ENCODE assay signal across 25 mouse cellular contexts in genomic region chr14:98113106-98113505, GRCm38 (mm10). TPM values are rescaled to one million over a fixed set of nuclear protein-coding genes. Genes with fewer than 3 reads are reported as not detected.
DNase-seq lines count a peak whose midpoint lies in the region; ATAC-seq and TF ChIP-seq lines count a peak whose summit lies in the region.
"Had no signal": no experiment of that assay in that cellular context is flagged by ENCODE, and none has a peak within 500 bp of the region (broad histone marks: within the 10 kb centered on the region; RNA-seq: fewer than 3 reads in every experiment).

No protein-coding gene starts in this region.

- TF ChIP-seq CTCF in heart, adult 2 months (IDR thresholded peaks at IDR 0.05): no peak
- TF ChIP-seq CTCF in MEL (IDR thresholded peaks at IDR 0.05 in 2 of 3, conservative IDR thresholded peaks at IDR 0.05 in 1 of 3; ENCODE audit: control insufficient read depth in 1 of 3, insufficient read depth in 1 of 3, low read depth in 2 of 3, low read length in 3 of 3, poor library complexity in 1 of 3, severe bottlenecking in 1 of 3): no peak

- TF ChIP-seq POLR2A in heart, adult 2 months (IDR thresholded peaks at IDR 0.05; ENCODE audit: insufficient read depth, low read depth, low read length): no peak
- TF ChIP-seq POLR2A in MEL (IDR thresholded peaks at IDR 0.05; ENCODE audit: control insufficient read depth in 1 of 2, insufficient read depth in 1 of 2, low read depth in 1 of 2, low read length in 2 of 2, poor library complexity in 1 of 2): no peak

- no peak for TF ChIP-seq EP300 in heart, adult 2 months (IDR thresholded peaks at IDR 0.05; ENCODE audit: insufficient read depth, low read depth, low read length)
- no peak for TF ChIP-seq EP300 in MEL (IDR thresholded peaks at IDR 0.05; ENCODE audit: low read depth in 1 of 2, low read length in 2 of 2)

- H3K4me1 ChIP-seq in heart, embryonic 15.5 days (replicated peaks): no peaks in the 10 kb centered on the region
- H3K4me1 ChIP-seq in heart, adult 2 months (ENCODE audit: control insufficient read depth, insufficient read depth, low read length): peaks cover 2% of the 10 kb centered on the region
- no peaks in the 10 kb centered on the region for H3K4me1 ChIP-seq in MEL (ENCODE audit: control insufficient read depth in 1 of 2, insufficient read depth in 2 of 2, low read length in 2 of 2)
- H3K4me1 ChIP-seq: embryonic facial prominence, embryonic 13.5 days; heart, embryonic 10.5 days had no signal

- H3K4me2 ChIP-seq in heart, embryonic 15.5 days: no peak overlapping the region
- H3K4me2 ChIP-seq: embryonic facial prominence, embryonic 13.5 days; forebrain, embryonic 12.5 days; hindbrain, embryonic 12.5 days had no signal

- no peak overlapping the region for H3K4me3 ChIP-seq in heart, embryonic 15.5 days
- H3K4me3 ChIP-seq in heart, adult 2 months: no peak overlapping the region
- no peak overlapping the region for H3K4me3 ChIP-seq in MEL (ENCODE audit: control insufficient read depth in 1 of 2, insufficient read depth in 1 of 2, low read depth in 2 of 2, low read length in 2 of 2)
- H3K4me3 ChIP-seq: embryonic facial prominence, embryonic 13.5 days; forebrain, embryonic 12.5 days; heart, embryonic 10.5 days; hindbrain, embryonic 12.5 days had no signal

- no peaks in the 10 kb centered on the region for H3K9me3 ChIP-seq in heart, embryonic 15.5 days (replicated peaks)
- no peaks in the 10 kb centered on the region for H3K9me3 ChIP-seq in MEL (replicated peaks; ENCODE audit: insufficient read depth, low read length)
- H3K9me3 ChIP-seq: embryonic facial prominence, embryonic 13.5 days; forebrain, embryonic 12.5 days; G1E; heart, embryonic 10.5 days; hindbrain, embryonic 12.5 days had no signal

- intact Hi-C loops in heart, adult 2 months (cut with DNase I): no loop called here

- WGBS in heart, embryonic 15.5 days: 31% methylated on average over 1 of the region's 1 CpGs
- 7% methylated on average over 1 of the region's 1 CpGs for WGBS in heart, adult 2 months

- no peak for DNase-seq in heart, adult 2 months
- DNase-seq in 3T3-L1 (ENCODE audit: low read depth, low spot score): peak; percentile 7
- DNase-seq in MEL (ENCODE audit: low read depth, low spot score): peak; percentile 31
- DNase-seq in urinary bladder, postnatal 14 days (ENCODE audit: low spot score): no peak
- DNase-seq: adrenal gland, postnatal 14 days; B cell, adult 2 months; cerebellum, adult 11-12 months; cerebellum, adult 9-10 months; cerebellum, postnatal 36 days; forebrain, postnatal 0 days; gastrocnemius, postnatal 14 days; heart, postnatal 36 days; kidney, adult 11 months had no signal

- no peak for ATAC-seq in heart, embryonic 15.5 days (replicated peaks; ENCODE audit: insufficient number of reproducible peaks, insufficient read depth, low FRiP score, low read depth)
- ATAC-seq in megakaryocyte progenitor cell, adult 5-6 weeks (replicated peaks; ENCODE audit: poor library complexity): 0 out of 2 replicates have a peak, but pooled peaks have one; percentile 32
- ATAC-seq: activated CD4-positive, CD25-positive, alpha-beta regulatory T cell, adult 4 months; CD4-positive, CD25-positive, alpha-beta regulatory T cell, adult 4 months; forebrain, postnatal 0 days; hindbrain, embryonic 16.5 days; inflammation-experienced regulatory T-cells, adult 6 months; Patski had no signal

- no peak overlapping the region for H3K9ac ChIP-seq in heart, embryonic 15.5 days
- H3K9ac ChIP-seq in heart, adult 2 months (ENCODE audit: low read depth, low read length): no peak overlapping the region
- no peak overlapping the region for H3K9ac ChIP-seq in MEL (ENCODE audit: control insufficient read depth, low read depth, low read length, poor library complexity, severe bottlenecking)
- H3K9ac ChIP-seq: embryonic facial prominence, embryonic 13.5 days; forebrain, embryonic 12.5 days; forebrain, postnatal 0 days; hindbrain, embryonic 12.5 days had no signal

- H3K36me3 ChIP-seq in heart, embryonic 15.5 days: no peaks in the 10 kb centered on the region
- peaks cover 5% of the 10 kb centered on the region for H3K36me3 ChIP-seq in heart, adult 2 months (ENCODE audit: control insufficient read depth, insufficient read depth, low read length)
- peaks cover 0 to 2% of the 10 kb centered on the region in 2 experiments; a peak in 2 of 4 replicates for H3K36me3 ChIP-seq in MEL (ENCODE audit: control insufficient read depth in 1 of 2, insufficient read depth in 2 of 2, low read length in 2 of 2)
- H3K36me3 ChIP-seq: embryonic facial prominence, embryonic 13.5 days; forebrain, embryonic 12.5 days; G1E; heart, embryonic 10.5 days; hindbrain, embryonic 12.5 days had no signal

- no peaks in the 10 kb centered on the region for H3K27me3 ChIP-seq in heart, embryonic 15.5 days
- H3K27me3 ChIP-seq in heart, adult 2 months (ENCODE audit: control insufficient read depth, insufficient read depth, low read length): no peaks in the 10 kb centered on the region
- no peaks in the 10 kb centered on the region for H3K27me3 ChIP-seq in MEL (ENCODE audit: control insufficient read depth in 1 of 2, insufficient read depth in 2 of 2, low read length in 2 of 2)
- H3K27me3 ChIP-seq: embryonic facial prominence, embryonic 13.5 days; forebrain, embryonic 12.5 days; hindbrain, embryonic 12.5 days; Patski had no signal

- H3K27ac ChIP-seq in heart, embryonic 15.5 days: peak overlapping the region; percentile 17
- H3K27ac ChIP-seq in heart, adult 2 months: no peak overlapping the region
- no peak overlapping the region for H3K27ac ChIP-seq in MEL (ENCODE audit: control insufficient read depth, low read depth, low read length)
- H3K27ac ChIP-seq: embryonic facial prominence, embryonic 13.5 days; forebrain, embryonic 12.5 days; heart, embryonic 10.5 days; hindbrain, embryonic 12.5 days had no signal

- no peaks in the 10 kb centered on the region for H3K79me2 ChIP-seq in heart, adult 2 months (replicated peaks; ENCODE audit: control insufficient read depth, insufficient read depth, low read length)
- no peaks in the 10 kb centered on the region for H3K79me2 ChIP-seq in MEL (ENCODE audit: control insufficient read depth, insufficient read depth, low read length, poor library complexity)

- no peak for TF ChIP-seq RAD21 in MEL (IDR thresholded peaks at IDR 0.05; ENCODE audit: low read depth, low read length)

TF ChIP-seq in MEL, 35 proteins besides CTCF, POLR2A, EP300 and RAD21:
- no peak for TF ChIP-seq POLR2AphosphoS2 (IDR thresholded peaks at IDR 0.05; ENCODE audit: low read length)
- no peak for TF ChIP-seq SIN3A (IDR thresholded peaks at IDR 0.05; ENCODE audit: low read length)
- no peak for TF ChIP-seq GABPA (IDR thresholded peaks at IDR 0.05; ENCODE audit: low read depth, low read length)
- TF ChIP-seq MYB (IDR thresholded peaks at IDR 0.05; ENCODE audit: low read depth, low read length): no peak
- TF ChIP-seq ZC3H11A (IDR thresholded peaks at IDR 0.05; ENCODE audit: low read depth, low read length): no peak
- no peak for TF ChIP-seq MEF2A (IDR thresholded peaks at IDR 0.05; ENCODE audit: extremely low read depth, insufficient replicate concordance, low read depth, low read length, poor library complexity, severe bottlenecking)
- no peak for TF ChIP-seq SMC3 (IDR thresholded peaks at IDR 0.05; ENCODE audit: low read depth, low read length)
- TF ChIP-seq CHD1 (IDR thresholded peaks at IDR 0.05; ENCODE audit: low read depth, low read length): no peak
- TF ChIP-seq JUND (IDR thresholded peaks at IDR 0.05; ENCODE audit: low read depth, low read length): no peak
- TF ChIP-seq MAFK (IDR thresholded peaks at IDR 0.05; ENCODE audit: borderline replicate concordance, low read depth, low read length): no peak
- TF ChIP-seq MYC (IDR thresholded peaks at IDR 0.05; ENCODE audit: low read depth, low read length): no peak

RNA-seq across cellular contexts. Expression of gene Dach1, which starts 56.5 kb away (rescaled TPM):
- polyA plus RNA-seq in heart, embryonic 15.5 days (2015; fragmentation: Nextera tagmentation; extraction: Ambion mirVana): 1.9 and 2.1 TPM in 2 replicates
- total RNA-seq in heart, adult 2 months (2021): 1 to 10 TPM; 7.7 to 8.4 TPM
- polyA plus RNA-seq in heart, adult 2 months (2012; rRNA removed): 2.7 and 3.7 TPM in 2 replicates
- total RNA-seq in MEL (2012; rRNA removed): not detected in 2 replicates
- polyA plus RNA-seq in MEL (2012; ENCODE audit: insufficient read depth in 1 of 2, insufficient read length in 2 of 2, low read depth in 1 of 2, low replicate concordance in 2 of 2, missing spikeins in 1 of 2): not detected
- total RNA-seq in megakaryocyte progenitor cell, adult 5-6 weeks (2015): 14.7 and 18.0 TPM in 2 replicates
- 8.6 and 10.8 TPM in 2 replicates for total RNA-seq in megakaryocyte progenitor cell, adult 5-6 weeks (2017)
- polyA plus RNA-seq: activated CD4-positive, CD25-positive, alpha-beta regulatory T cell, adult 4 months; CD4-positive, CD25-positive, alpha-beta regulatory T cell, adult 4 months; G1E; inflammation-experienced regulatory T-cells, adult 6 months had no signal

Comparison
In these comparisons a context has a peak if more than half of its experiments do, and no peak if none do; other contexts are left out.
1. DNase-seq: peak in 3T3-L1 (single experiment) and MEL (single experiment); none in heart, adult 2 months (0 of 2) and urinary bladder, postnatal 14 days (single experiment).